Mouse (Mus musculus): ENCODE data around the gene Klk1b8. TPM values are rescaled to one million over a fixed set of nuclear protein-coding genes. Genes with fewer than 3 reads are reported as not detected.

Gene Klk1b8
- not detected in 2 replicates for total RNA-seq (2012; rRNA removed)

DNA sequence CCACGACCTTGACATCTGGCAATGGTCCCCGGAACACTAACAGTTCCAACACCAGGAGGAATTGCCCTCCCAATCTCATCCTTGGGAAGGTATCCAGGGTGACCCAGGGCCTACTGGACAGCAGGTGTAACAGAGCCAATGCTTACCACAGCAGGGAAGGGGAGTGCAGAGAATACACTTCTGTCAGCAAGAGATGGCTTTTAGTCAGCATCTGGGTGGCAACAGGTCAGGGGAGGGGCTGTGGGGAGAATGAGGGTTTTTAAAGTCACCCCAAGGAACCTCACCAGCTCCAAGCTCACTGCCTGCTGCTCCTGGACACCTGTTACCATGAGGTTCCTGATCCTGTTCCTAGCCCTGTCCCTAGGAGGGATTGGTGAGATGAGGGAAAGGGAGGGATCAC lies at the start of gene Klk1b8:
Gene Klk1b8, plus strand, starts transcription at position 301 of the 400 bp plus-strand sequence.
- no peak within 1 kb of the TSS for H3K27ac ChIP-seq (ENCODE audit: insufficient read depth, low read depth, low read length, poor library complexity, severe bottlenecking)
- H3K36me3 ChIP-seq (ENCODE audit: control insufficient read depth, insufficient read depth, low read length, poor library complexity, severe bottlenecking): no peaks in the 10 kb centered on the region
- H3K9me3 ChIP-seq (ENCODE audit: control insufficient read depth, insufficient read depth, low read depth, low read length): no peaks in the 10 kb centered on the region; the same call in 1 of the 2 replicates
- no peaks in the 10 kb centered on the region for H3K4me1 ChIP-seq (ENCODE audit: control insufficient read depth in 2 of 2, insufficient read depth in 2 of 2, low read length in 2 of 2, poor library complexity in 1 of 2)
- no peak within 1 kb of the TSS for H3K9ac ChIP-seq (ENCODE audit: insufficient read depth, low read depth, low read length, poor library complexity, severe bottlenecking)
- TF ChIP-seq CHD2 (IDR thresholded peaks at IDR 0.05; ENCODE audit: low read depth, low read length) (no peak), ZNF384 (IDR thresholded peaks at IDR 0.05; ENCODE audit: low read depth, low read length) (no peak), ZC3H11A (IDR thresholded peaks at IDR 0.05; ENCODE audit: borderline replicate concordance, low read depth, low read length) (no peak), HCFC1 (IDR thresholded peaks at IDR 0.05; ENCODE audit: borderline replicate concordance, insufficient read depth, low read length) (no peak)
- no peak within 1 kb of the TSS for H3K4me3 ChIP-seq (ENCODE audit: insufficient read depth in 1 of 2, low read depth in 1 of 2, low read length in 2 of 2, poor library complexity in 1 of 2, severe bottlenecking in 1 of 2)
- DNase-seq (ENCODE audit: low read depth, low spot score): no peak
- in situ Hi-C loops (cut with MboI; ENCODE audit: low sequenced_read_pairs in 2 of 2, unreplicated experiment in 2 of 2): loop anchor here in 1 of 2 experiments (25.0 kb wide), 1 partner anchor 262 kb away; the partner anchor contains the start of genes Klk1b4 and Klk1b5

DNA sequence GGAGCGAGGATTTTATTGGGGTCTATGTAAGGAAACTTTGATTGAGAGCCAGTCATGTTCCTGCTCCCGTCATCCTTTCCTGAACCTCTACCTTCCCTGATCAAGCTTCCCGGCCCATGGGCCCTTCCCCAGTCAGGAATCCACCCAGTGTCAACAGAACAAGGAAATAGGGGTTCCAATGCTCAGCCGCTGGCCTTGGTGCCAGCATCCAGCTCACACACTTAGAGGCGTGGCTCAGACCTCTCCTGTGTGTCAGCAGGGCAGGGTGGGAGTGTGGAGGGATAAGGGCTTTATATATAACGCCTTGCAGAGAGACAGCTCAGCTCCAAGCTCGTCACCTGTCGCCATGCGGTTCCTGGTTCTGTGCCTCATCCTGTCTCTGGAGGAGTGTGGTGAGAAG lies 35.6 kb upstream of the Klk1b8 start:
- Histone ChIP-seq H3K27ac (ENCODE audit: insufficient read depth, low read depth, low read length, poor library complexity, severe bottlenecking) (no peak overlapping the region), H3K9ac (ENCODE audit: insufficient read depth, low read depth, low read length, poor library complexity, severe bottlenecking) (no peak overlapping the region), H3K4me3 (ENCODE audit: insufficient read depth in 1 of 2, low read depth in 1 of 2, low read length in 2 of 2, poor library complexity in 1 of 2, severe bottlenecking in 1 of 2) (no peak overlapping the region), H3K9me3 (ENCODE audit: control insufficient read depth, insufficient read depth, low read depth, low read length) (no peaks in the 10 kb centered on the region), H3K36me3 (ENCODE audit: control insufficient read depth, insufficient read depth, low read length, poor library complexity, severe bottlenecking) (no peaks in the 10 kb centered on the region), H3K4me1 (ENCODE audit: control insufficient read depth in 2 of 2, insufficient read depth in 2 of 2, low read length in 2 of 2, poor library complexity in 1 of 2) (no peaks in the 10 kb centered on the region)
- no peak for DNase-seq (ENCODE audit: low read depth, low spot score)
- in situ Hi-C loops (cut with MboI; ENCODE audit: low sequenced_read_pairs in 2 of 2, unreplicated experiment in 2 of 2): no loop called here
- TF ChIP-seq CHD2 (IDR thresholded peaks at IDR 0.05; ENCODE audit: low read depth, low read length): no peak
- TF ChIP-seq ZNF384 (IDR thresholded peaks at IDR 0.05; ENCODE audit: low read depth, low read length): no peak
- TF ChIP-seq MAFK (IDR thresholded peaks at IDR 0.05; ENCODE audit: insufficient read depth, low read depth, low read length): no peak

DNA sequence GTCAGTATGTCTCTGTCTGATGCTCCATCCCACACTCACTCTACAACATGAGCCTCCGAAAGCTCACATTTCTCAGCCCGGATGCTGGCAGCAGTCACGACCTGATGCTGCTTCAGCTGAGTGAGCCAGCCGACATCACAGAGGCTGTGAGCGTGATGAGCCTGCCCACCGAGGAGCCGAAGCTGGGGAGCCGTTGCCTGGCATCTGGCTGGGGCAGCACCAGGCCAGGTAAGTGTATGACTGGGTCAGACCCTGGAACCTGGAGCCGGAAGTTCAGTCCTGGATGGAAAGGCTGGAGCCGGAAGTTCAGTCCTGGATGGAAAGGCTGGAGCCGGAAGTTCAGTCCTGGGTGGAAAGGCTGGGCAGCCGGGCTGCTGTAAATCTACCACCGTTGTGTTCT lies 32.0 kb upstream of the Klk1b8 start:
- no peak for DNase-seq (ENCODE audit: low read depth, low spot score)
- no peak for TF ChIP-seq CHD2 (IDR thresholded peaks at IDR 0.05; ENCODE audit: low read depth, low read length)
- TF ChIP-seq MAFK (IDR thresholded peaks at IDR 0.05; ENCODE audit: insufficient read depth, low read depth, low read length): no peak
- TF ChIP-seq ZC3H11A (IDR thresholded peaks at IDR 0.05; ENCODE audit: borderline replicate concordance, low read depth, low read length): no peak
- TF ChIP-seq ZNF384 (IDR thresholded peaks at IDR 0.05; ENCODE audit: low read depth, low read length): no peak
- no peak for TF ChIP-seq HCFC1 (IDR thresholded peaks at IDR 0.05; ENCODE audit: borderline replicate concordance, insufficient read depth, low read length)
- Histone ChIP-seq H3K36me3 (ENCODE audit: control insufficient read depth, insufficient read depth, low read length, poor library complexity, severe bottlenecking) (no peaks in the 10 kb centered on the region), H3K9me3 (ENCODE audit: control insufficient read depth, insufficient read depth, low read depth, low read length) (no peaks in the 10 kb centered on the region), H3K4me3 (ENCODE audit: insufficient read depth in 1 of 2, low read depth in 1 of 2, low read length in 2 of 2, poor library complexity in 1 of 2, severe bottlenecking in 1 of 2) (no peak overlapping the region), H3K9ac (ENCODE audit: insufficient read depth, low read depth, low read length, poor library complexity, severe bottlenecking) (no peak overlapping the region), H3K4me1 (ENCODE audit: control insufficient read depth in 2 of 2, insufficient read depth in 2 of 2, low read length in 2 of 2, poor library complexity in 1 of 2) (peaks cover 0 to 1% of the 10 kb centered on the region in 2 experiments; a peak in 1 of 4 replicates), H3K27ac (ENCODE audit: insufficient read depth, low read depth, low read length, poor library complexity, severe bottlenecking) (no peak overlapping the region)
- in situ Hi-C loops (cut with MboI; ENCODE audit: low sequenced_read_pairs in 2 of 2, unreplicated experiment in 2 of 2): no loop called here

DNA sequence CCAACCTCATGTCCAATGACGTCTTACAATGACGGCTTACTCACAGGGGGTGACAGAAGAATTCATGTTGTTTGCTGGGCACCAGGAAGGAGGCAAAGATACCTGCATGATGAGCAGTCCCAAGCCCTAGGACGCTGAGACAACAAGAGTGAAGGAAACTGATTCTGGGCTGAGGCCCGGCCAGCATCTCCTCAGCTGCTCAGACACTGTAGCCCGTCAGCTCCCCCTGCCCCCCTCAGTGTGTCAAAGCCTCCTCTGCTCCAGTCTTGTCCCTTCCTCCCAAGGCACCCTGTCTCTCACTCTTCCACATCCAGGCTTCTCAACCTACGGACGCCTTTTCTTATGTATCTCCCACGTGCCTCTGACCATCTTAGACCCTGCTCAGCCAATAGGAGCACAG lies 31.6 kb upstream of the Klk1b8 start:
- no peaks in the 10 kb centered on the region for H3K9me3 ChIP-seq (ENCODE audit: control insufficient read depth, insufficient read depth, low read depth, low read length)
- in situ Hi-C loops (cut with MboI; ENCODE audit: low sequenced_read_pairs in 2 of 2, unreplicated experiment in 2 of 2): no loop called here
- no peak for DNase-seq (ENCODE audit: low read depth, low spot score)
- H3K27ac ChIP-seq (ENCODE audit: insufficient read depth, low read depth, low read length, poor library complexity, severe bottlenecking): no peak overlapping the region
- peaks cover 0 to 1% of the 10 kb centered on the region in 2 experiments; a peak in 1 of 4 replicates for H3K4me1 ChIP-seq (ENCODE audit: control insufficient read depth in 2 of 2, insufficient read depth in 2 of 2, low read length in 2 of 2, poor library complexity in 1 of 2)
- H3K9ac ChIP-seq (ENCODE audit: insufficient read depth, low read depth, low read length, poor library complexity, severe bottlenecking): no peak overlapping the region
- H3K36me3 ChIP-seq (ENCODE audit: control insufficient read depth, insufficient read depth, low read length, poor library complexity, severe bottlenecking): no peaks in the 10 kb centered on the region
- TF ChIP-seq CHD2 (IDR thresholded peaks at IDR 0.05; ENCODE audit: low read depth, low read length) (no peak), ZNF384 (IDR thresholded peaks at IDR 0.05; ENCODE audit: low read depth, low read length) (no peak)
- H3K4me3 ChIP-seq (ENCODE audit: insufficient read depth in 1 of 2, low read depth in 1 of 2, low read length in 2 of 2, poor library complexity in 1 of 2, severe bottlenecking in 1 of 2): no peak overlapping the region

All from ES-E14 (cell line).